Mouse (Mus musculus): Measurements from ENCODE around the gene Otp. TPM values are rescaled to one million over a fixed set of nuclear protein-coding genes. Genes with fewer than 3 reads are reported as not detected.

Otp gene
- total and polyA plus RNA-seq, 3 experiments, result 0.02 TPM; not detected in 2

- no peak for DNase-seq (ENCODE audit: low spot score)
- Histone ChIP-seq H3K4me3 (ENCODE audit: low read depth, low read length) (no peak overlapping the region), H3K36me3 (replicated peaks) (no peaks in the 10 kb centered on the region), H3K27me3 (ENCODE audit: insufficient read depth, low read length) (peaks cover 49% of the 10 kb centered on the region), H3K4me1 (ENCODE audit: insufficient read depth, low read depth, low read length) (peaks cover 6% of the 10 kb centered on the region; the same call in 1 of the 2 replicates), H3K9me3 (replicated peaks) (0 out of 2 replicates have a peak, but pooled peaks cover 2% of the 10 kb centered on the region)
- TF ChIP-seq CTCF (IDR thresholded peaks at IDR 0.05; ENCODE audit: low read depth, low read length) (no peak), POLR2AphosphoS5 (IDR thresholded peaks at IDR 0.05; ENCODE audit: insufficient replicate concordance, low read depth, low read length) (no peak), TAL1 (conservative IDR thresholded peaks at IDR 0.05; ENCODE audit: low read depth, low read length) (no peak), GATA2 (IDR thresholded peaks at IDR 0.05; ENCODE audit: borderline replicate concordance, low read depth, low read length) (no peak), GATA1 (IDR thresholded peaks at IDR 0.05; ENCODE audit: borderline replicate concordance, low read length) (no peak)
- ATAC-seq (ENCODE audit: extremely low read depth, insufficient number of reproducible peaks, low FRiP score, poor library complexity, severe bottlenecking), result no peak
These were observed 1.1 kb downstream of the Otp start for GRCm38 (mm10) chr13:94876286-94877210.

GRCm38 (mm10) chr13:94877211-94877590 is 1.8 kb downstream of the Otp start:
- H3K9me3 ChIP-seq (replicated peaks), result 0 out of 2 replicates have a peak, but pooled peaks cover 2% of the 10 kb centered on the region
- DNase-seq (ENCODE audit: low spot score) (no peak), ATAC-seq (ENCODE audit: extremely low read depth, insufficient number of reproducible peaks, low FRiP score, poor library complexity, severe bottlenecking) (no peak)
- H3K4me1 ChIP-seq (ENCODE audit: insufficient read depth, low read depth, low read length), result peaks cover 6% of the 10 kb centered on the region; the same call in 1 of the 2 replicates
- no peaks in the 10 kb centered on the region for H3K36me3 ChIP-seq (replicated peaks)
- peaks cover 50% of the 10 kb centered on the region for H3K27me3 ChIP-seq (ENCODE audit: insufficient read depth, low read length)
- TF ChIP-seq GATA1 (IDR thresholded peaks at IDR 0.05; ENCODE audit: borderline replicate concordance, low read length) (no peak), POLR2AphosphoS5 (IDR thresholded peaks at IDR 0.05; ENCODE audit: insufficient replicate concordance, low read depth, low read length) (no peak), CTCF (IDR thresholded peaks at IDR 0.05; ENCODE audit: low read depth, low read length) (no peak), TAL1 (conservative IDR thresholded peaks at IDR 0.05; ENCODE audit: low read depth, low read length) (no peak), GATA2 (IDR thresholded peaks at IDR 0.05; ENCODE audit: borderline replicate concordance, low read depth, low read length) (no peak)
- H3K4me3 ChIP-seq (ENCODE audit: low read depth, low read length), result no peak overlapping the region

DNA sequence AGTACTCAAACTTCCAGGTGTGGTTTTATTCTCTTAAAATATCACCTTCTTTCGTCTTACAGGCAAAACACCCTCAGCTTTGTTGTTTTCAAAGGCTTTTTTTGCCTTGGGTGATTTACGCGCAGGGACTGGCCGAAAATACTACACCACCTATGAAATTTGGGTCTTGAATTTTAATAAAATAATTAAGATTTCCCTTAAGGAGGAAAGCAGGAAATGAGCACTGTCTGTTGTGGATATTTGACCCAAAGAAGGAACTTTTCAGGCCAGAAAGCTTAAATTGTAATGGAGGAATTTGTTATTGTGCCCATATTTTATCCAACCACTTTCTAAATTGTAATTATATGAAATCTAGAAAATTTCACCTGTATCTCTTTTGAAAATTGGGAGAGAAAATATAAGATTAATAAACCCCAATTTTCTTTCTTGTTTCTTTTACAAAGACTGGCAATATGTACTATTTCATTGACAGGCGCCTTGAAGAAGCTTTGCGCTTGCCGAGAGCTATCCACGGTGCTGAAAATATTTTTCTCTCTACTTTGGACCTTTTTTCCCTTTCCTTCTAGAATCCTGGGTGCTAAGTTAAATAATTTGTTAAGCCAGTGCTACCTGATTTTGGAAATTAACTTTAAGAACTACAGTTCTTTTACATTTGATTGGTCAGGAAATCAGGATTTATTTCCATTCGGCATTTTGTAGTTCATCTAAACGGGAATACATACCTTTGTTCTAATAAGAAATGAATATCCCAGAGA is 2.8 kb downstream of the Otp start:
- no peaks in the 10 kb centered on the region for H3K36me3 ChIP-seq (replicated peaks)
- ATAC-seq (ENCODE audit: extremely low read depth, insufficient number of reproducible peaks, low FRiP score, poor library complexity, severe bottlenecking) (no peak), DNase-seq (ENCODE audit: low spot score) (no peak)
- peaks cover 8% of the 10 kb centered on the region for H3K9me3 ChIP-seq (replicated peaks)
- H3K4me3 ChIP-seq (ENCODE audit: low read depth, low read length), result no peak overlapping the region
- TF ChIP-seq GATA2 (IDR thresholded peaks at IDR 0.05; ENCODE audit: borderline replicate concordance, low read depth, low read length) (no peak), GATA1 (IDR thresholded peaks at IDR 0.05; ENCODE audit: borderline replicate concordance, low read length) (no peak), POLR2AphosphoS5 (IDR thresholded peaks at IDR 0.05; ENCODE audit: insufficient replicate concordance, low read depth, low read length) (no peak), CTCF (IDR thresholded peaks at IDR 0.05; ENCODE audit: low read depth, low read length) (no peak), TAL1 (conservative IDR thresholded peaks at IDR 0.05; ENCODE audit: low read depth, low read length) (no peak)
- H3K27me3 ChIP-seq (ENCODE audit: insufficient read depth, low read length), result peaks cover 48% of the 10 kb centered on the region
- H3K4me1 ChIP-seq (ENCODE audit: insufficient read depth, low read depth, low read length), result peaks cover 6% of the 10 kb centered on the region; the same call in 1 of the 2 replicates

DNA sequence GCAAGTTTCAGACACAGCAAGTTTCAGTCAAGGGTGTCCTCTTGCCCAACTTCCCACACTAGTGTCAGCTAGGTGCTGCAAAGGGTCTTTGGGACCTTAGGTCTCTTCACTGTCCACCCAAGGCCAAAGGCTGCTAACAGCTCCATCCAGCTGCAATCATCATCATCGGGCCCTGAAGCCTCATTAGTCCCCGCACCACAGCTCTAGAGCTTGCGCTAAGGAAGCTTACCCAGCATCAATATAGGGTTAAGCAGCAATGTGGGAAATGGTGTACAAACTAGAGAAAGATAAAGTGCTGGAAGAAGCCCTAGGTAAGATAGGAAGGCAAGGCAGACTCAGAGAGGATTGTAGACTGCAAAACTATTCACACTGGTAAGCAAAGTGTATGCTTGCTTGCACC is 5.8 kb downstream of the Otp start:
- peaks cover 35% of the 10 kb centered on the region for H3K27me3 ChIP-seq (ENCODE audit: insufficient read depth, low read length)
- DNase-seq (ENCODE audit: low spot score) (no peak), ATAC-seq (ENCODE audit: extremely low read depth, insufficient number of reproducible peaks, low FRiP score, poor library complexity, severe bottlenecking) (no peak)
- peaks cover 24% of the 10 kb centered on the region for H3K9me3 ChIP-seq (replicated peaks)
- H3K4me3 ChIP-seq (ENCODE audit: low read depth, low read length), result no peak overlapping the region
- TF ChIP-seq CTCF (IDR thresholded peaks at IDR 0.05; ENCODE audit: low read depth, low read length) (no peak), GATA2 (IDR thresholded peaks at IDR 0.05; ENCODE audit: borderline replicate concordance, low read depth, low read length) (no peak), TAL1 (conservative IDR thresholded peaks at IDR 0.05; ENCODE audit: low read depth, low read length) (no peak), GATA1 (IDR thresholded peaks at IDR 0.05; ENCODE audit: borderline replicate concordance, low read length) (no peak), POLR2AphosphoS5 (IDR thresholded peaks at IDR 0.05; ENCODE audit: insufficient replicate concordance, low read depth, low read length) (no peak)
- no peaks in the 10 kb centered on the region for H3K36me3 ChIP-seq (replicated peaks)
- H3K4me1 ChIP-seq (ENCODE audit: insufficient read depth, low read depth, low read length), result no peaks in the 10 kb centered on the region; the same call in 1 of the 2 replicates

DNA sequence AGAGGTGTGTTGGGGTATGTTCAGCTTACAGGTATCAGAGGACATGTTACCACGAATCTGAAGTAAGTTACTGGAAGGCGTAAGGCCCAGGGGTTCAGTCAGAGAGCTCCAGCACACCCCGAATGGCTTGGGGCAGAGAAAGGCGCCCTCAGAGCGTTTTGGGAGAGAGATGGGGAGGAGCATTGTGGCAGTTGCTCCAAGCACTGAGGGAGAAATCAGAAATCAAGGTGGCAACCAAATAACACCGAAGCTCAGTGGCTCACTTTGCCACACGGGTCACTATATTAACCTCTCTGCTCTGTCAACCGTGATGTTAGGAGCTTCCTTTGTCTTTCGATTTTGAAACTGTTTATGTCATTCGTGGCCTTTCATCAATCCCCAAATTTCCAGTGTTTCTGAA is 6.8 kb downstream of the Otp start:
- no peaks in the 10 kb centered on the region for H3K36me3 ChIP-seq (replicated peaks)
- TF ChIP-seq CTCF (IDR thresholded peaks at IDR 0.05; ENCODE audit: low read depth, low read length) (no peak), GATA1 (IDR thresholded peaks at IDR 0.05; ENCODE audit: borderline replicate concordance, low read length) (no peak), TAL1 (conservative IDR thresholded peaks at IDR 0.05; ENCODE audit: low read depth, low read length) (no peak), POLR2AphosphoS5 (IDR thresholded peaks at IDR 0.05; ENCODE audit: insufficient replicate concordance, low read depth, low read length) (no peak), GATA2 (IDR thresholded peaks at IDR 0.05; ENCODE audit: borderline replicate concordance, low read depth, low read length) (no peak)
- ATAC-seq (ENCODE audit: extremely low read depth, insufficient number of reproducible peaks, low FRiP score, poor library complexity, severe bottlenecking), result no peak
- peaks cover 25% of the 10 kb centered on the region for H3K27me3 ChIP-seq (ENCODE audit: insufficient read depth, low read length)
- DNase-seq (ENCODE audit: low spot score), result no peak
- H3K4me3 ChIP-seq (ENCODE audit: low read depth, low read length), result no peak overlapping the region
- H3K4me1 ChIP-seq (ENCODE audit: insufficient read depth, low read depth, low read length), result no peaks in the 10 kb centered on the region; the same call in 1 of the 2 replicates
- H3K9me3 ChIP-seq (replicated peaks), result peaks cover 24% of the 10 kb centered on the region

Data from G1E (cell line).